Mouse (Mus musculus) lung, postnatal 10 days (tissue): Measurements from ENCODE around the gene Rxfp3.

Experiments used
- DNase-seq: peaks from one replicate; pipeline ENCODE4 v3.0.0; 2021

Gene Rxfp3

GRCm38 (mm10) chr15:11037711-11038110 lies at the start of gene Rxfp3:
TSS of gene Rxfp3 (minus strand) at chr15:11037991.
- DNase-seq: no peak

GRCm38 (mm10) chr15:11084993-11085365 lies 47.2 kb upstream of the Rxfp3 start:
- DNase-seq: peak; percentile 21

- no peak for DNase-seq
Observed at GRCm38 (mm10) chr15:11084241-11084992, 46.6 kb upstream of the Rxfp3 start.

GRCm38 (mm10) chr15:11083678-11084077 lies 45.9 kb upstream of the Rxfp3 start:
- DNase-seq: no peak

GRCm38 (mm10) chr15:11082961-11083569 lies 45.3 kb upstream of the Rxfp3 start:
- no peak for DNase-seq

- no peak for DNase-seq
Observed at GRCm38 (mm10) chr15:11075726-11076361, 38.1 kb upstream of the Rxfp3 start.

GRCm38 (mm10) chr15:11067891-11068290 lies 30.1 kb upstream of the Rxfp3 start:
- DNase-seq: peak; percentile 28

GRCm38 (mm10) chr15:11066299-11066698 lies 28.5 kb upstream of the Rxfp3 start:
- no peak for DNase-seq

- DNase-seq: peak; percentile 35
Observed at GRCm38 (mm10) chr15:11065528-11066171, 27.9 kb upstream of the Rxfp3 start.

GRCm38 (mm10) chr15:11064558-11065411 lies 27.0 kb upstream of the Rxfp3 start, which contains the start of gene Adamts12:
TSS of gene Adamts12 (plus strand) at chr15:11064790.
- DNase-seq: peak; percentile 89

GRCm38 (mm10) chr15:11064160-11064557 lies 26.4 kb upstream of the Rxfp3 start:
- peak; percentile 32 for DNase-seq

GRCm38 (mm10) chr15:11062903-11063302 lies 25.1 kb upstream of the Rxfp3 start:
- DNase-seq: no peak

GRCm38 (mm10) chr15:11054440-11055080 lies 16.8 kb upstream of the Rxfp3 start:
- DNase-seq: no peak

GRCm38 (mm10) chr15:11053678-11054439 lies 16.1 kb upstream of the Rxfp3 start:
- DNase-seq: no peak

GRCm38 (mm10) chr15:11042828-11043227 lies 5.0 kb upstream of the Rxfp3 start:
- DNase-seq: no peak

- DNase-seq: no peak
Observed at GRCm38 (mm10) chr15:11041229-11041628, 3.4 kb upstream of the Rxfp3 start.

- no peak for DNase-seq
Observed at GRCm38 (mm10) chr15:11040067-11040466, 2.3 kb upstream of the Rxfp3 start.

GRCm38 (mm10) chr15:11038476-11038875 lies 685 bp upstream of the Rxfp3 start:
- peak; percentile 63 for DNase-seq

- DNase-seq: no peak
Observed at GRCm38 (mm10) chr15:11037376-11037695, 455 bp downstream of the Rxfp3 start.

- DNase-seq: no peak
Observed at GRCm38 (mm10) chr15:11036535-11037375, 1.0 kb downstream of the Rxfp3 start.
